Mouse (Mus musculus) brain, embryonic 14.5 days (tissue): ENCODE measurements around the gene Rnls.

Experiments
- CTCF ChIP-seq: fragments of 200-500 bp; IDR thresholded peaks from 2 replicates; pipeline ENCODE4 v1.5.1; 2012; ENCODE audit warnings: inconsistent platforms, mild to moderate bottlenecking, moderate library complexity, borderline replicate concordance; ENCODE audit not compliant: insufficient read depth, insufficient read length; ENCODE audit errors: extremely low read depth
- POLR2A ChIP-seq: fragments of 200-500 bp; IDR thresholded peaks from 2 replicates; pipeline ENCODE4 v1.6.1; 2012; ENCODE audit warnings: mild to moderate bottlenecking, inconsistent platforms, borderline replicate concordance; ENCODE audit not compliant: poor library complexity, insufficient read depth, insufficient read length, severe bottlenecking; ENCODE audit errors: extremely low read depth

GRCm38 (mm10) chr19:33202422-33202821 lies 189.7 kb downstream of the Rnls start:
- TF ChIP-seq CTCF, result no peak
- no peak for TF ChIP-seq POLR2A
